Mouse (Mus musculus) hindbrain, postnatal 0 days (tissue): ENCODE results near the gene Slc44a2. TPM values are rescaled to one million over a fixed set of nuclear protein-coding genes. Genes with fewer than 3 reads are reported as not detected.
A peak's percentile ranks its signal among the peaks of the same experiment; 100 is the strongest.

Source experiments
- ATAC-seq: fragments of 200-750 bp; cut with Nextera tagmentation; 2 replicates; pipeline ENCODE4 v1.8.0; 2017; ENCODE audit warnings: mild to moderate bottlenecking, moderate TSS enrichment, moderate library complexity
- DNase-seq: peaks from one replicate; pipeline ENCODE4 v3.0.0-alpha.2; 2015; ENCODE audit warnings: low spot score
- H3K27ac ChIP-seq: fragments of 300-500 bp; sonication (generic); 2 replicates; pipeline ENCODE4 v1.5.1; 2014; ENCODE audit warnings: mild to moderate bottlenecking
- H3K27me3 ChIP-seq: fragments of 300-500 bp; sonication (generic); 2 replicates; pipeline ENCODE4 v1.6.1; 2014; ENCODE audit warnings: low read length, mixed read lengths; ENCODE audit not compliant: insufficient read depth
- H3K36me3 ChIP-seq: fragments of 300-500 bp; sonication (generic); 2 replicates; pipeline ENCODE4 v1.6.1; 2014; ENCODE audit warnings: low read length, mixed read lengths; ENCODE audit not compliant: insufficient read depth
- H3K4me1 ChIP-seq: fragments of 300-500 bp; sonication (generic); 2 replicates; pipeline ENCODE4 v1.6.1; 2014; ENCODE audit warnings: antibody characterized with exemption, low read length, mixed read lengths; ENCODE audit not compliant: insufficient read depth
- H3K4me2 ChIP-seq: fragments of 300-500 bp; sonication (generic); 2 replicates; pipeline ENCODE4 v1.6.1; 2014; ENCODE audit warnings: low read depth, mild to moderate bottlenecking, low read length, moderate library complexity, mixed read lengths
- H3K4me3 ChIP-seq: fragments of 300-500 bp; sonication (generic); 2 replicates; pipeline ENCODE4 v1.5.1; 2014; ENCODE audit warnings: low read length
- H3K9ac ChIP-seq: fragments of 300-500 bp; sonication (generic); replicated peaks from 2 replicates; pipeline ENCODE4 v1.6.1; 2014; ENCODE audit warnings: mild to moderate bottlenecking, low read length, moderate library complexity, mixed read lengths
- H3K9me3 ChIP-seq: fragments of 300-500 bp; sonication (generic); 2 replicates; pipeline ENCODE4 v1.6.1; 2016; ENCODE audit warnings: low read length, mixed read lengths
- CTCF ChIP-seq: IDR thresholded peaks from 2 replicates; pipeline ENCODE4 v1.5.1; 2016; ENCODE audit warnings: antibody characterized with exemption, control low read depth, low read depth
- WGBS: fragments of 180-500 bp; shearing (Covaris S2); extraction: QIAGEN DNeasy Blood & Tissue Kit; methylation state at CpG from one replicate; pipeline ENCODE4 v1.1.7; 2014; 5-methylcytosine and 5-hydroxymethylcytosine counted together
- polyA plus RNA-seq: library from polyadenylated mRNA; unstranded; fragments of >200 nt; fragmentation: Nextera tagmentation; extraction: Ambion mirVana; gene quantifications from 2 replicates; pipeline ENCODE4 v1.2.1, GENCODE M21; 2015
- total RNA-seq: library from RNA; depleted of rRNA; stranded (reverse); fragments of >200 nt; gene quantifications from 2 replicates; pipeline ENCODE4 v1.2.3, GENCODE M21; 2014

Slc44a2 gene
- total and polyA plus RNA-seq, 2 experiments from 2014 or later, result 52.6 to 68.0 TPM

DNA sequence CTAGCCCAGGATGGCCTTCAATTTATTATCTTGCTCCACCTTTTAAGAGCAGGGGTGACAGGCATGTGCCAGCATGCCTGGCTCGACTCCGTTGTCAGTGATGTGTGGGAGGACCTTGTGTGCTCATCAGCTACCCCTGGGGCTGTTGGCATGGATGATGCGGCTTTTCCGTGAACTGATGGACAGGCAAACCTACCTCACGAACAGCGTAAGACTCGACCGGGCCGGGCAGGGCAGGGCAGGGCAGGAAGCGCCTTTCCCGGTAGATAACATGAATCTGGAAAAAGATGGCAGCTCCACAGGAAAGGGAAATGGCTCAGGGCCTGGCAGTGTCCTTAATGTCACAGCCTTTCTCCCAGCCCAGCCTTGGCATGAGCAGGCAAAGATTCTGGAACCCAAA is 3.8 kb downstream of the Slc44a2 start:
- ATAC-seq, result no peak
- WGBS, result 93% methylated on average over 11 of the region's 11 CpGs
- H3K4me3 ChIP-seq, result no peak overlapping the region
- H3K27ac ChIP-seq, result no peak overlapping the region
- H3K4me1 ChIP-seq, result peaks cover 10% of the 10 kb centered on the region; the same call in 1 of the 2 replicates
- no peak for TF ChIP-seq CTCF
- no peaks in the 10 kb centered on the region; the same call in 1 of the 2 replicates for H3K36me3 ChIP-seq
- H3K9me3 ChIP-seq, result no peaks in the 10 kb centered on the region
- DNase-seq, result no peak
- no peak overlapping the region for H3K9ac ChIP-seq
- H3K27me3 ChIP-seq, result no peaks in the 10 kb centered on the region
- no peak overlapping the region for H3K4me2 ChIP-seq

DNA sequence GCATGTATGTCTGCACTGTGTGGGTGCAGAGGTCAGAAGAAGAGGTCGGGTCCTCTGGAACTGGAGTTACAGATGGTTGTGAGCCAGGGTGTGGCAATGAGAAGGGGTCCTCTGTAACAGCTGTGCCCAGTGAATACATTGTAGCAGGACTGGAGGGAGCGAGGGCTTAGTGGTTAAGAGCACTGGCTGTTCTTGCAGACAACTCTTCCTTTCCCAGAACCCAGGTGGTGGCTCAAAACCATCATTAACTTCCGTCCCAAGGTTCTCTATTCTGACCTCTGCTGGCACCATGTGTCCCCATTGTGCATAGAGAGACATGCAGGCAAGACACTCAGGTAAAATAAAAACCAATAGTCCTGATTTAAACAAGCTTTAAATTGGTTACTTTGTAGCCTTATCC is 7.1 kb downstream of the Slc44a2 start:
- no peaks in the 10 kb centered on the region; the same call in 1 of the 2 replicates for H3K36me3 ChIP-seq
- no peak overlapping the region for H3K9ac ChIP-seq
- 70% methylated on average over 3 of the region's 3 CpGs for WGBS
- no peak for DNase-seq
- 0 out of 2 replicates have a peak, but pooled peaks cover 4% of the 10 kb centered on the region for H3K4me1 ChIP-seq
- H3K27me3 ChIP-seq, result no peaks in the 10 kb centered on the region
- H3K9me3 ChIP-seq, result no peaks in the 10 kb centered on the region
- no peak overlapping the region for H3K27ac ChIP-seq
- TF ChIP-seq CTCF, result no peak
- no peak overlapping the region for H3K4me2 ChIP-seq
- no peak overlapping the region for H3K4me3 ChIP-seq
- no peak for ATAC-seq

DNA sequence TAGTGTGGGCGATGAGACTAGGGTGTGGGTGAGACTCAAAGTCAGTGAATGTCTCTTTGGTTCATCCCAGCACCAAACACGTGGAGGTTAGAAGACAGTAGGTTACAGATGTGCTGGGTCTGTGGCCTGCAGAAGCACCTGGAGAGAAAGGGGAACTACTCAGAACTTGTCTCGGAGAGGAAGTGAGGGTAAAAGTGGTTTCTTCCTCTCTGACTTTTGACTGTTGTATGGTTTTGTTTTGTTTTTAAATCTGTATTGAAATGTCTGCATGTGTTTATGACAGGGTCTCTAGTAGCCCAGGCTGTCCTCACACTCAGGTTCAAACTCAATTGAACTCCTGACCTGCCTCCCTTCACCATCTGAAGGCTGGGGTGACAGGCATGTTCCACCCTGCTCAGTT is 7.5 kb downstream of the Slc44a2 start:
- WGBS, result 81% methylated on average over 3 of the region's 3 CpGs
- Histone ChIP-seq H3K27ac (no peak overlapping the region), H3K36me3 (no peaks in the 10 kb centered on the region; the same call in 1 of the 2 replicates)

GRCm38 (mm10) chr9:21329041-21329440 is 8.5 kb downstream of the Slc44a2 start:
- ATAC-seq, result no peak
- Histone ChIP-seq H3K27me3 (no peaks in the 10 kb centered on the region), H3K9me3 (no peaks in the 10 kb centered on the region), H3K4me2 (no peak overlapping the region), H3K27ac (no peak overlapping the region), H3K36me3 (no peaks in the 10 kb centered on the region; the same call in 1 of the 2 replicates), H3K9ac (no peak overlapping the region), H3K4me1 (0 out of 2 replicates have a peak, but pooled peaks cover 6% of the 10 kb centered on the region), H3K4me3 (no peak overlapping the region)
- WGBS, result 65% methylated on average over 3 of the region's 5 CpGs
- no peak for DNase-seq
- TF ChIP-seq CTCF, result no peak

More for the DNA sequence above, 7.5 kb downstream of the Slc44a2 start:
- Histone ChIP-seq H3K4me3 (no peak overlapping the region), H3K9ac (no peak overlapping the region), H3K9me3 (no peaks in the 10 kb centered on the region), H3K4me1 (0 out of 2 replicates have a peak, but pooled peaks cover 6% of the 10 kb centered on the region), H3K4me2 (no peak overlapping the region), H3K27me3 (no peaks in the 10 kb centered on the region)
- no peak for TF ChIP-seq CTCF
- ATAC-seq (no peak), DNase-seq (no peak)

DNA sequence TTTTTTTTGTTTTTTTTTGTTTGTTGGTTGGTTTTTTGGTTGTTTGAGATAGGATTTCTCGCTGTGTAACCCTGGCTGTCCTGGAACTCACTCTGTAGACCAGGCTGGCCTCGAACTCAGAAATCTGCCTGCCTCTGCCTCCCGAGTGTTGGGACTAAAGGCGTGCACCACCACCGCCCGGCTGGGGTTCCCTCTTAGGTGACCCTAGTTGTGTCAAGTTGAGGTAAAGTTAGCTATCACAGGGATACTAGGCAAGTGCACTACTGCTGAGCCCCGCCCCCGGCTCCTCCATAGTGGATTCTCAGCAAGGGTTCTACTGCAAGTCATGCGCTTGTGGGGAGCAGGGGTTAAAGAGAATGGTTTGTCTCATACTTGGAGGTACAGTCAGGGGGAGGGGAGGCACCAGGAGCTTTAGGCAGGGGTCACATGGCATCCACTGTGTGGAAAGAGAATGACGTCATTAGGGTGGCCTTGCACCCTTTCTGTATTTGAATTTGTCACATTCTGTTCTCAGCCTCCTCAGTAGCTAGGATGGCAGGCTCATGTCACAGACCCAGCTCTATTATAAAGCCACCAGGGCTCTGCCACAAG is 9.3 kb downstream of the Slc44a2 start:
- WGBS, result 94% methylated on average over 10 of the region's 10 CpGs
- Histone ChIP-seq H3K36me3 (no peaks in the 10 kb centered on the region; the same call in 1 of the 2 replicates), H3K4me1 (0 out of 2 replicates have a peak, but pooled peaks cover 6% of the 10 kb centered on the region), H3K27me3 (no peaks in the 10 kb centered on the region), H3K9me3 (no peaks in the 10 kb centered on the region), H3K4me3 (no peak overlapping the region), H3K27ac (no peak overlapping the region), H3K4me2 (no peak overlapping the region), H3K9ac (no peak overlapping the region)
- peak; percentile 13; the same call in 1 of the 2 replicates for ATAC-seq
- no peak for DNase-seq
- TF ChIP-seq CTCF, result no peak

GRCm38 (mm10) chr9:21331365-21332140 is 11.1 kb downstream of the Slc44a2 start:
- Histone ChIP-seq H3K9ac (no peak overlapping the region), H3K27me3 (no peaks in the 10 kb centered on the region), H3K27ac (no peak overlapping the region), H3K4me2 (no peak overlapping the region), H3K36me3 (no peaks in the 10 kb centered on the region), H3K4me1 (0 out of 2 replicates have a peak, but pooled peaks cover 6% of the 10 kb centered on the region), H3K9me3 (no peaks in the 10 kb centered on the region), H3K4me3 (no peak overlapping the region)
- 84% methylated on average over 12 of the region's 12 CpGs for WGBS
- TF ChIP-seq CTCF, result no peak
- ATAC-seq (no peak), DNase-seq (no peak)
